Mouse (Mus musculus) liver, embryonic 14.5 days (tissue): Measurements from ENCODE around the gene Dnajc15.

ENCODE experiments used
- CTCF ChIP-seq: IDR thresholded peaks from 2 replicates; pipeline ENCODE4 v1.5.1; 2016; ENCODE audit warnings: antibody characterized with exemption, low read depth, control low read depth
- EP300 ChIP-seq: IDR thresholded peaks from 2 replicates; pipeline ENCODE4 v1.6.1; 2016; ENCODE audit warnings: antibody characterized with exemption, low read depth

DNA sequence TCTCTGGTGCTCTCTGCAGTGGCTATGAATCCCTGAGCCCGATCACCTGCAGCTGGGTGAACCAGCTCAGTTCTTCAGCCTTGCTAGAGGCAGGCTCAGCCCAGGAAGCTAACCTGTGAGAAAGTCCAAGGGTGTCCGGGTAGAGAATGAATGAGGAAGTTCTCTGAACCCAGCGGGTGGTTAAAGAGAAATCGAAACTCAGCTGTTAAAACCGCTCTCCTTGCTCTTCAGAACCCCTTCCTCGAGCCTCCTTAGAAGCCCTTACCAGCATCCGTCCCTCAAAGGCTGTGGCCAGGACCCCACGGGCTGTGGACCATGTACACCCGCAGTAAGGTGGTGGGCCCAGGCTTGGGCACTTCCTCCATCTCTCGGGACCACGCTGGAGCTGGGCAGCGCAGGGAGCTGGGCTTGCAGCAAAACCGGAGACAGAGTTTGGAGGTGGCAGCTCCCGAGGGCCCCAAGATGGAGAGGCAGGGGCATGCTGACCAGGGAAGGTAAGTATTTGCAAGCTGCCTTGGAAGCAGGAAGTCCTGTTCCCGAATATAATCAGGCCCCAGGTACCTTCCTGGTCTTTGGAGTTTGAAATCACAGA is 29.3 kb upstream of the Dnajc15 start, which contains the start of gene Epsti1:
- TF ChIP-seq CTCF (no peak), EP300 (no peak)
